Mouse (Mus musculus) adipose tissue, adult 10 weeks (tissue): Measurements from ENCODE around the gene Cd3d. TPM values are rescaled to one million over a fixed set of nuclear protein-coding genes. Genes with fewer than 3 reads are reported as not detected.

ENCODE experiments used
- polyA plus RNA-seq: library from polyadenylated mRNA; stranded (reverse); fragments of 350-450 nt; fragmentation: Illumina TruSeq; extraction: RNeasy Lipid Tissue Mini Kit (QIAGEN cat#74804); gene quantifications from one replicate; pipeline ENCODE4 v1.2.3, GENCODE M21; 2014; ENCODE audit warnings: low read depth, low replicate concordance

The Cd3d gene
- polyA plus RNA-seq, result 1.3 TPM

DNA sequence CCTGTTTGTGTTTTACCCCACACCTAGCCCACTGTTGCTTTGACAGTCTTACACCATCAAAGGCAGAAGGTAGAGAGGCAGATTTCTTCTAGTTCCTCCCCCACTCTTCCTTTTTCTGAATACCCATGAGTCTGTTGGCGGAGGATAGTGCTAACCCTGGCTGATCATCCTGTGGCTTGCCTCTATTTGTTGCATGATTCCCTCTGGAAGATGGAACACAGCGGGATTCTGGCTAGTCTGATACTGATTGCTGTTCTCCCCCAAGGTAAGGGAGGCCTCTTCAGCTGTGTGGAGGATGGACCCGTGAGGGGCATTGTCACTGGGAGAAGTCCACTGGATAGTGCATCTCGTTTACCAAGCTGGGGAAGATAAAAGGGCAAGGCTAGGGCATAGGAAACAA lies at the start of gene Cd3d:
Cd3d (plus strand) TSS at position 111 of the 400 bp plus-strand sequence.

DNA sequence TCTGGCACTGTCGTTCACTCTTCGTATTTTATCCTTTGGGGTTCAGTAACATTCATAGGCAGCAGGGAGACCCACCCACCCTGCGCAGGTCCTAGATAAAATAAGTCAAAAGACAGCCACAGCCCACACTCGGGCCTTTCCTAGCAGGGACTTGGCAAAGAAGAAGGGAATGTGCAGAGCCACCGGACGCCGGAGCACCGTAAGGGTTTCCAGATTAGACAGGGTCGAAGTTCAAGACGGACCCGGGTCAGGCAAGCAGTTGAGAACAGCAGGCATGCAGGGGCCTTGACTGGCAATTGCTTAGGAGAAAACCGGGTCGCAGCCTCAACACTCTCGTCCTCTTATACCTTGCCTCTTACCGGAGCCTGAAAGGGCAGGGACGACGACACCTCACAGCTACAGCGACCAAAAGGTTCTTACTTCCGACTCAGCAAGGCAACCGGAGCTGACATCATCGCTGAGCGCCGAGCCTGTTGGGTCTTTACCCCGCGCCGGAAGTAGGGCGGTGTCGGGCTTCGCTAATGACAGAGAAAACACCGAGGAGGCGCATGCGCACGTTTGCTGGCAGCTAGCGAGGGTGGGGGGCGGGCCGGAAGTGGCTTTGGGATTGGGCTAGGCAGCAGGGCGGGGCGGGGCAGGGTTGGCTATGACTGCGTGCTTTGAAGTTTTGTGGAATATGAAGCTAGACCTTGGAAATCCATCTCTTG lies 16.3 kb upstream of the Cd3d start, which contains the start of gene Ube4a:
Ube4a (minus strand) TSS at position 475 of the 707 bp plus-strand sequence.

DNA sequence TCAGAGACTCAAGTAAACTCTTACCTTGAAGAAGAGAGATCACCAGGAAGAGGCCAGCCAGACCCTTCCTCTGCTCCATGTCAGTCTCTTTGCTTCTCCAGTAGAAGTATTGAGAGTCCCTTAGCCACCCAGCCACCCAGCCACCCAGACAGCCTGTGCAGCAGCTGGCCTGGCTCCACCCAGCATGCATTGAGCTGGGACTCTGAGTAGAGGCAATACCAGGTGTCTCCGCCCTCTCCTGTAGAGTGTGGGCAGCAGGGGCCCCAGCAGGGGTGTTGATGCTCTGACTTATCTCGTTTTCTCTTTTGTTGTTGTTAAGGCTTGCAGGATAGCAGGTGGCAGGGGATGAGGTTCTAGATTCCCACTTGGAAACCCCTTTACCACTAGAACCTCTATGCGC lies 1.3 kb upstream of the Cd3d start, which contains the start of gene Cd3g:
Cd3g (minus strand) TSS at position 190 of the 400 bp plus-strand sequence.

DNA sequence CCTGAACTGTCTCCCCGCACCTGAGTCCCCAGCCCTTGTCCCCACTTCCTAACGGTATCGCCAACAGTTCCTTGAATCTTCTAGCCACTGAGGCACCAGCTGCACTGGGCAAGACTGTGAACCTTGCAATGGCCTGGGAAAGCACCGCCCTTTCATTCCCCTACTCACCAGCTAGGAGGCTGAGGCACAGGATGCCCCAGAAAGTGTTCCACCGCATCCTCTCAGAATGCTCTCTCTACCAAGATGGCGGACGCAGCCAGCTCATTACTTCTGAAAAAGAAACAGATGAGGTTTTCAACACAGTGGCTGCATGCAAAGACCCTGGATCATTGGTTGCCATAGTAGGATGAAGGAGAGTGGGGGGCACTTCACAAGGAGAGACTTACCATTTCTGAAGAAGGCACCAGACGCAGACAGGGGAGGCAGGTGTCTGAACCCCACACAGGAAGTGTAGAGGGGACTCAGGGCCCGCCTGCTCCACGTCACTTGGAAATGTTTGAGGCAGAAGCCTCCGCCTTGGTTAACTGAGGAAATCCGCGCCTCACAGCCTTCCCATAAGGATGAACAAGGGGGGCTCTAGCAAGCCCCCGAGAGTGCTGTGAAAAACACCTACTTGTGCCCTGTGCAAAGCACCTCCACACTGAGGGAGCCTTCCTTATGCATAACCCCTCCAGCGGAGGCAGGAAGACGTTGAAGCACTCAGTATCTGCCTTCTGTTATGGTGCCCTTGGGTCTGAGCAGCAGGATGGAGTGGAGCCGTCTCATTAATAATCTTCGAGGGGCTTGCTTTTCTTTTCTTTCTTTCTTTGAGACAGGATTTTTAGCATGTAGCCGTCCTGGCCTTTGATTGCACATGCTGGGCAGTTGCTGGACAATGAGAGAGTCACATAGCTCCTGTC lies 27.8 kb downstream of the Cd3d start, which contains the start of gene Cd3e:
Cd3e (minus strand) TSS at position 448 of the 899 bp plus-strand sequence.

Other genes with a start within 250 kb of the Cd3d start
- gene Phldb1, start 246.6 kb upstream of the Cd3d start, polyA plus RNA-seq, result 61.1 TPM
- gene Arcn1, start 213.9 kb upstream of the Cd3d start, polyA plus RNA-seq, result 107 TPM
- gene Ift46, start 213.9 kb upstream of the Cd3d start, polyA plus RNA-seq, result 62.7 TPM
- 3.0 TPM for gene Tmem25, start 182.5 kb upstream of the Cd3d start, polyA plus RNA-seq
- 2.3 TPM for gene Ttc36, start 178.7 kb upstream of the Cd3d start, polyA plus RNA-seq
- gene Kmt2a, start 100.5 kb upstream of the Cd3d start, polyA plus RNA-seq, result 12.5 TPM
- gene Atp5l, start 61.0 kb upstream of the Cd3d start, polyA plus RNA-seq, result 562 TPM
- 36.0 TPM for gene Ube4a, start 16.2 kb upstream of the Cd3d start, polyA plus RNA-seq
- gene Cd3g, start 1.4 kb upstream of the Cd3d start, polyA plus RNA-seq, result 1.6 TPM
- gene Cd3e, start 27.8 kb downstream of the Cd3d start, polyA plus RNA-seq, result 1.5 TPM
- gene Mpzl2, start 58.0 kb downstream of the Cd3d start, polyA plus RNA-seq, result 30.8 TPM
- 6.7 TPM for gene Mpzl3, start 73.4 kb downstream of the Cd3d start, polyA plus RNA-seq
- gene Jaml, start 97.4 kb downstream of the Cd3d start, polyA plus RNA-seq, result 33.8 TPM
- gene Scn2b, start 136.0 kb downstream of the Cd3d start, polyA plus RNA-seq, result 6.5 TPM
- 0.82 TPM for gene Scn4b, start 156.6 kb downstream of the Cd3d start, polyA plus RNA-seq
- gene BC049352, start 200.2 kb downstream of the Cd3d start, polyA plus RNA-seq, result not detected
- gene Tmprss4, start 222.3 kb downstream of the Cd3d start, polyA plus RNA-seq, result 0.67 TPM